17 mouse cellular contexts compared by ENCODE assay signal in the genomic region with DNA sequence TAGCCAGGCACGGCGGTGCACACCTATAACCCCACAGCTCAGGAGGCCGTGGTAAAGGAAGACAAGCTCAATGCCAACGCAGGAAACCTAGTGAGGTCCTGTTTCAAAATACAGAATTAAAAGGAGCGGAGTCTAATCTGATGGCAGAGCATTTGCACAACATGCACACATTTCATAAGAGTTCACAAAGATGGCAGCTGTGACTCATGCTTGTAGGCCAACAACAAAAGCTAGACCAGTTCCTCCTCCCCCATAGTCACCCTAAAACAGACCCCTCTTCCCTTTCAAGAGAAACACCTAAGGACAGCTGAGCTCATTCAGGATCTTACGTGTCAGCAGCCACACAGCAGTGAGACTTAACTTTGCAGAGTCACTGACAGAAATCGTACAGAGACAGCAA.
"Had no signal": no experiment of that assay in that cellular context is flagged by ENCODE, and none has a peak within 500 bp of the region (broad histone marks: within the 10 kb centered on the region; RNA-seq: fewer than 3 reads in every experiment).

No protein-coding gene starts in this region.

- DNase-seq: left cerebral cortex, postnatal 4 days; liver; liver, embryonic 13.5 days; liver, postnatal 0 days; lung, adult 18-20 months; lung, adult 2 months; lung, embryonic 14.5 days; lung, postnatal 10 days; lung, postnatal 14 days; lung, postnatal 36 days; lung, postnatal 4 days; midbrain, embryonic 14.5 days had no signal

- ATAC-seq: liver, embryonic 12.5 days; liver, postnatal 0 days; lung, postnatal 0 days; midbrain, embryonic 13.5 days; midbrain, embryonic 15.5 days; midbrain, embryonic 16.5 days had no signal
